Mouse (Mus musculus) CD4-positive, CD25-positive, alpha-beta regulatory T cell, adult 2 months (primary cell): ENCODE data around the gene Itprid2.

Experiments used
- DNase-seq: peaks from one replicate; pipeline ENCODE4 v3.0.0-alpha.2; 2012; ENCODE audit warnings: low read depth, low spot score

The Itprid2 gene

GRCm38 (mm10) chr2:79651185-79651584 is 16.0 kb downstream of the Itprid2 start:
- no peak for DNase-seq

- no peak for DNase-seq
Observed at GRCm38 (mm10) chr2:79651701-79652100, 16.5 kb downstream of the Itprid2 start.

GRCm38 (mm10) chr2:79652502-79652901 is 17.4 kb downstream of the Itprid2 start:
- no peak for DNase-seq

GRCm38 (mm10) chr2:79653093-79653808 is 18.1 kb downstream of the Itprid2 start:
- no peak for DNase-seq

- no peak for DNase-seq
Observed at GRCm38 (mm10) chr2:79653809-79654164, 18.6 kb downstream of the Itprid2 start.

- no peak for DNase-seq
Observed at GRCm38 (mm10) chr2:79657062-79657461, 21.9 kb downstream of the Itprid2 start.

- DNase-seq: no peak
Observed at GRCm38 (mm10) chr2:79660417-79661185, 25.4 kb downstream of the Itprid2 start.

- no peak for DNase-seq
Observed at GRCm38 (mm10) chr2:79661486-79662104, 26.4 kb downstream of the Itprid2 start.

GRCm38 (mm10) chr2:79664532-79665286 is 29.6 kb downstream of the Itprid2 start:
- DNase-seq: no peak

- no peak for DNase-seq
Observed at GRCm38 (mm10) chr2:79665492-79665891, 30.3 kb downstream of the Itprid2 start.

GRCm38 (mm10) chr2:79675266-79675665 is 40.1 kb downstream of the Itprid2 start:
- no peak for DNase-seq

- DNase-seq: no peak
Observed at GRCm38 (mm10) chr2:79677663-79678257, 42.6 kb downstream of the Itprid2 start.

GRCm38 (mm10) chr2:79681672-79682071 is 46.5 kb downstream of the Itprid2 start:
- no peak for DNase-seq

- no peak for DNase-seq
Observed at GRCm38 (mm10) chr2:79683258-79683657, 48.1 kb downstream of the Itprid2 start.

GRCm38 (mm10) chr2:79690838-79691237 is 55.7 kb downstream of the Itprid2 start:
- no peak for DNase-seq

- no peak for DNase-seq
Observed at GRCm38 (mm10) chr2:79695190-79695589, 60.0 kb downstream of the Itprid2 start.

- DNase-seq: no peak
Observed at GRCm38 (mm10) chr2:79695939-79696338, 60.8 kb downstream of the Itprid2 start.

- no peak for DNase-seq
Observed at GRCm38 (mm10) chr2:79696478-79697230, 61.5 kb downstream of the Itprid2 start.

- peak; percentile 5 for DNase-seq
Observed at GRCm38 (mm10) chr2:79698166-79698565, 63.0 kb downstream of the Itprid2 start.

GRCm38 (mm10) chr2:79704773-79705172 is 69.6 kb downstream of the Itprid2 start:
- no peak for DNase-seq

GRCm38 (mm10) chr2:79707575-79707974 is 72.4 kb downstream of the Itprid2 start, which contains the start of gene Ppp1r1c:
TSS of gene Ppp1r1c (plus strand) at chr2:79707780.
- DNase-seq: no peak
